Mouse (Mus musculus) E14TG2a.4 (cell line): ENCODE results near the gene Abcb11.

Source experiments
- H3K27me3 ChIP-seq: 2 replicates; pipeline ENCODE4 v1.6.1; 2014; ENCODE audit warnings: low read length, control low read depth; ENCODE audit not compliant: insufficient read depth
- H3K36me3 ChIP-seq: 2 replicates; pipeline ENCODE4 v1.6.1; 2014; ENCODE audit warnings: low read length, control low read depth; ENCODE audit not compliant: insufficient read depth
- H3K4me1 ChIP-seq: replicated peaks from 2 replicates; pipeline ENCODE4 v1.6.1; 2014; ENCODE audit warnings: low read depth, low read length, control low read depth
- H3K4me3 ChIP-seq: replicated peaks from 2 replicates; pipeline ENCODE4 v1.5.1; 2014; ENCODE audit warnings: mild to moderate bottlenecking, low read length
- H3K9me3 ChIP-seq: 2 replicates; pipeline ENCODE4 v1.6.1; 2014; ENCODE audit warnings: low read length, control low read depth
- CTCF ChIP-seq: conservative IDR thresholded peaks from 2 replicates; pipeline ENCODE4 v1.5.1; 2014; ENCODE audit warnings: low read length
- NANOG ChIP-seq: IDR thresholded peaks from 2 replicates; pipeline ENCODE4 v1.6.1; 2014; ENCODE audit warnings: borderline replicate concordance, low read length, mixed read lengths
- POU5F1 ChIP-seq: IDR thresholded peaks from 2 replicates; pipeline ENCODE4 v1.6.1; 2014; ENCODE audit warnings: low read length, borderline replicate concordance

Abcb11 gene

GRCm38 (mm10) chr2:69294508-69294907, 47.9 kb downstream of the Abcb11 start:
- Histone ChIP-seq H3K4me3 (no peak overlapping the region), H3K36me3 (no peaks in the 10 kb centered on the region), H3K27me3 (no peaks in the 10 kb centered on the region), H3K9me3 (no peaks in the 10 kb centered on the region), H3K4me1 (no peaks in the 10 kb centered on the region)
- no peak for TF ChIP-seq NANOG
- no peak for TF ChIP-seq CTCF
- TF ChIP-seq POU5F1, result no peak

GRCm38 (mm10) chr2:69288989-69289388, 53.4 kb downstream of the Abcb11 start:
- no peak for TF ChIP-seq CTCF
- no peak for TF ChIP-seq POU5F1
- TF ChIP-seq NANOG, result no peak
- Histone ChIP-seq H3K27me3 (no peaks in the 10 kb centered on the region), H3K4me3 (no peak overlapping the region), H3K36me3 (no peaks in the 10 kb centered on the region), H3K9me3 (no peaks in the 10 kb centered on the region), H3K4me1 (0 out of 2 replicates have a peak, but pooled peaks cover 2% of the 10 kb centered on the region)

- Histone ChIP-seq H3K4me3 (no peak overlapping the region), H3K36me3 (no peaks in the 10 kb centered on the region), H3K4me1 (no peaks in the 10 kb centered on the region), H3K27me3 (no peaks in the 10 kb centered on the region), H3K9me3 (no peaks in the 10 kb centered on the region)
- peak; percentile 46 for TF ChIP-seq CTCF
- no peak for TF ChIP-seq POU5F1
- TF ChIP-seq NANOG, result no peak
Observed at GRCm38 (mm10) chr2:69275875-69276274, 66.5 kb downstream of the Abcb11 start.

DNA sequence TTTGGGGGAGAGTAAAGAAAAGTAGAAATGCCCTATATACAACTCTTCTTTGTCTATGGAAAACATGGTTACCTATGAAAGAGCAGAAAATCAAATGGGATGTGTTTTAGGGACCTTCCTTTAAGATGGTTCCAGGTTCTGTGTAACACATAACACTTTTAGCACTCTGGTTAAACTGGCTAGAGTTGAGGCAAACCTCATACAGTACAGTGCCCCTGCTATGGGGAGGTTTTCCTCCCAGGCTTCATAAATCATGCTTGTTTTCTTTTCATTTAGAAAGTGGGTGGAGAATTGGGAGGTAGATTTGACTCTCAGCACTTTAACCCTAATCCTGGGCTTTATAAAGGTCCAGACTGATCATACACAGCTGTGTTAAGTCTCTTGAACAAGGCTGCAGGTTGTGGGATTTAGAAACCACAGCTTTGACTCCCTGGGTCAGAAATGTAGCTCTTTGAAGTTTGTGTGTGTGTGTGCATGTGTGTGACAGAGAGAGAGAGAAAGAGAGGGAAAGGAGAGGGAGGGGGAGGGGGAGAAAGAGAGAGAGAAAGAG, 78.3 kb downstream of the Abcb11 start:
- TF ChIP-seq CTCF (no peak), NANOG (no peak), POU5F1 (no peak)
- H3K27me3 ChIP-seq, result no peaks in the 10 kb centered on the region
- no peaks in the 10 kb centered on the region for H3K4me1 ChIP-seq
- H3K4me3 ChIP-seq, result no peak overlapping the region
- peaks cover 13% of the 10 kb centered on the region for H3K9me3 ChIP-seq
- H3K36me3 ChIP-seq, result no peaks in the 10 kb centered on the region

GRCm38 (mm10) chr2:69248221-69248755, 94.1 kb downstream of the Abcb11 start:
- Histone ChIP-seq H3K4me3 (no peak overlapping the region), H3K27me3 (no peaks in the 10 kb centered on the region), H3K36me3 (no peaks in the 10 kb centered on the region), H3K9me3 (peaks cover 3% of the 10 kb centered on the region; the same call in 1 of the 2 replicates), H3K4me1 (no peaks in the 10 kb centered on the region)
- no peak for TF ChIP-seq CTCF
- no peak for TF ChIP-seq NANOG

DNA sequence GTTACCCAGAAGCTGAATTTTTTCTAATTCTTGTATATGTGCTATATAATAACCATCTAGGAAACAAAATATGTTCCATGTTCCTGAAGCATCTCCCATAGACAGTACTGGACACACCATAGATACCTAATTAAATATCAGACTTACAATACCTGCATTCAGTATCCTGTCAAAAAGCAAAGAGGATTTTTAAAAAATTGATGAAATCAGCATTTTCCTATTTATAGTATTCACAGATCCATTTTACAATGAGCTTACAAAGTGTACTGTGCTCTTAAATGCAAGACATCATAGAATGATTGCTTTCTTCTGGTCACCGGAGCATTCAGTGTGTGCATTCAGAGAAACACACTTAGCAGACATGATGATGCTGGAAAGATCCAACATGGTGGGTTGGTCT, 95.3 kb downstream of the Abcb11 start:
- no peaks in the 10 kb centered on the region for H3K9me3 ChIP-seq
- no peaks in the 10 kb centered on the region for H3K36me3 ChIP-seq
- TF ChIP-seq CTCF, result no peak
- TF ChIP-seq POU5F1, result no peak
- no peaks in the 10 kb centered on the region for H3K4me1 ChIP-seq
- no peaks in the 10 kb centered on the region for H3K27me3 ChIP-seq
- H3K4me3 ChIP-seq, result no peak overlapping the region

DNA sequence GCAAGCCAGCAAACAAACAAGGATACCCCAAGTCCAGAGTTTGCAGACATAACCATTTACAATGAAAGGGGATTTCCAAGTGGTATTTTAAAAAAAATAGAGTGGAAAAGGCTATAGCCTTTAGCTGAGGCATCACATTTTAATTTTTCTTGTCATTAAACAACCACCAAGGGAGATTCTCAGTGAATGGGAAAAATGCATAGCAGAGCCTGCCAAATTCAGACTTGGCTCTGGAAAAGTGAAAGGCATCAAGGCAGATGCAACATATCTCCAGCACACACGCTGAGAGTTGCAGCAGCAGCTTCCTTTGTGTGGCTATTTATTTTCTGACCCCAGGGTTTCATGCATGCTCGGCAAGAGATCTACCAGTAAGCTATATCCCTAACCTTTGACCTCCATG, 97.5 kb downstream of the Abcb11 start:
- Histone ChIP-seq H3K9me3 (no peaks in the 10 kb centered on the region), H3K27me3 (no peaks in the 10 kb centered on the region), H3K36me3 (no peaks in the 10 kb centered on the region), H3K4me1 (no peaks in the 10 kb centered on the region), H3K4me3 (no peak overlapping the region)
- no peak for TF ChIP-seq CTCF

GRCm38 (mm10) chr2:69239315-69239714, 103.1 kb downstream of the Abcb11 start:
- no peaks in the 10 kb centered on the region for H3K4me1 ChIP-seq
- no peaks in the 10 kb centered on the region for H3K9me3 ChIP-seq
- H3K27me3 ChIP-seq, result no peaks in the 10 kb centered on the region
- no peaks in the 10 kb centered on the region for H3K36me3 ChIP-seq
- no peak for TF ChIP-seq POU5F1
- no peak for TF ChIP-seq NANOG
- no peak for TF ChIP-seq CTCF
- H3K4me3 ChIP-seq, result no peak overlapping the region

DNA sequence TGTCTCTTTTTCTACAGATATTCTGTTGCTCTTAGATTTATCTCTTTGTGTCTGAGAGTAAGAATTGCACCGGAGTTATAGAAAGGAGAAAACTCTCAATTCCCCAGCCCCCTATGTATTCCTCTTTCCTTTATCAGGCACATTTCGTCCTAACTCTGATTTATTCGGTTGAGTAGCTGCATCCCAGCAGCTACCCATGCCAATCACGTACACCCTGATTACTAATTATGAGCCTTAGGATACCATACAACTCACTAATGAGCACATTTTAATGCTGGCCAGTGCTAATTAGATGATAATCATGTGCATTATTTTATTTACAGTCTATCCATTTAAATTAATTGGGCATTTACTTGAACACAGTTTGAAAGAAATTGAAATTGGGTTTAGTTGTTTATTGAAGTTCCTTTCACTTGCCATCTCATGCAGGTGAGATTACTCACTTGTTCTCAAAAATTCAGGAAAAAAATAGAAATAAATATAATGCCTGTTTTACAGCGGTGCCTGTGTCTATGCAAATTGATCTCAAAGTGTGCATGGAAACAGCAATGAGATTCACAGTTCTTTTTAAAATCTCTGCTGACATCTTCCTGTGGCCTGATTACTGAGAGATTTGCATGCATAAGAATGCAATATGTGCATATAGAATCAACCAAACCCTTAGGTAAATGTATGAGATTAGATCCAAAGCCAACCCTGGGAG, 107.3 kb downstream of the Abcb11 start:
- Histone ChIP-seq H3K9me3 (no peaks in the 10 kb centered on the region), H3K36me3 (no peaks in the 10 kb centered on the region), H3K4me3 (no peak overlapping the region), H3K27me3 (no peaks in the 10 kb centered on the region), H3K4me1 (peaks cover 10% of the 10 kb centered on the region)
- TF ChIP-seq POU5F1 (no peak), NANOG (no peak), CTCF (no peak)
